Mouse (Mus musculus) E14TG2a.4 (cell line): ENCODE measurements around the gene Fam216a.

Source experiments
- CTCF ChIP-seq: conservative IDR thresholded peaks from 2 replicates; pipeline ENCODE4 v1.5.1; 2014; ENCODE audit warnings: low read length
- NANOG ChIP-seq: IDR thresholded peaks from 2 replicates; pipeline ENCODE4 v1.6.1; 2014; ENCODE audit warnings: borderline replicate concordance, low read length, mixed read lengths
- POU5F1 ChIP-seq: IDR thresholded peaks from 2 replicates; pipeline ENCODE4 v1.6.1; 2014; ENCODE audit warnings: low read length, borderline replicate concordance

GRCm38 (mm10) chr5:122405537-122405936, 33.4 kb upstream of the Fam216a start:
- TF ChIP-seq CTCF, result no peak
- TF ChIP-seq POU5F1, result no peak
- no peak for TF ChIP-seq NANOG
